Mouse (Mus musculus) heart, embryonic 13.5 days (tissue): Measurements from ENCODE around the gene Spred3. TPM values are rescaled to one million over a fixed set of nuclear protein-coding genes. Genes with fewer than 3 reads are reported as not detected.
"Not testable (repeated sequence)": the region's sequence is repeated elsewhere in the genome, so short reads cannot be mapped to it uniquely, and the experiment has no call there.

Source experiments
- ATAC-seq: fragments of 200-750 bp; cut with Nextera tagmentation; 2 replicates; pipeline ENCODE4 v1.8.0; 2017; ENCODE audit warnings: moderate TSS enrichment; ENCODE audit not compliant: insufficient number of reproducible peaks, low FRiP score, low TSS enrichment; ENCODE audit errors: extremely low read depth
- H3K27ac ChIP-seq: fragments of 300-500 bp; sonication (generic); replicated peaks from 2 replicates; pipeline ENCODE4 v1.5.1; 2015; ENCODE audit warnings: moderate library complexity, mild to moderate bottlenecking, inconsistent platforms
- H3K27me3 ChIP-seq: fragments of 300-500 bp; sonication (generic); replicated peaks from 2 replicates; pipeline ENCODE4 v1.6.1; 2015; ENCODE audit warnings: mild to moderate bottlenecking, inconsistent platforms
- H3K36me3 ChIP-seq: fragments of 300-500 bp; sonication (generic); 2 replicates; pipeline ENCODE4 v1.6.1; 2015; ENCODE audit warnings: mild to moderate bottlenecking, inconsistent platforms
- H3K4me1 ChIP-seq: fragments of 300-500 bp; sonication (generic); 2 replicates; pipeline ENCODE4 v1.6.1; 2015; ENCODE audit warnings: inconsistent platforms
- H3K4me2 ChIP-seq: fragments of 300-500 bp; sonication (generic); 2 replicates; pipeline ENCODE4 v1.6.1; 2015; ENCODE audit warnings: inconsistent platforms, mild to moderate bottlenecking, moderate library complexity
- H3K4me3 ChIP-seq: fragments of 300-500 bp; sonication (generic); 2 replicates; pipeline ENCODE4 v1.5.1; 2015; ENCODE audit warnings: moderate library complexity, mild to moderate bottlenecking, inconsistent platforms
- H3K9ac ChIP-seq: fragments of 300-500 bp; sonication (generic); 2 replicates; pipeline ENCODE4 v1.6.1; 2015; ENCODE audit warnings: inconsistent platforms, mild to moderate bottlenecking, moderate library complexity
- H3K9me3 ChIP-seq: fragments of 300-500 bp; sonication (generic); 2 replicates; pipeline ENCODE4 v1.6.1; 2016; ENCODE audit warnings: inconsistent platforms
- WGBS: fragments of 180-500 bp; shearing (Covaris S2); methylation state at CpG from one replicate; pipeline ENCODE4 v1.1.7; 2015; ENCODE audit warnings: mixed read lengths; 5-methylcytosine and 5-hydroxymethylcytosine counted together
- polyA plus RNA-seq: library from polyadenylated mRNA; unstranded; fragments of >200 nt; fragmentation: Nextera tagmentation; extraction: Ambion mirVana; gene quantifications from 2 replicates; pipeline ENCODE4 v1.2.1, GENCODE M21; 2015

Spred3 gene
- polyA plus RNA-seq, 1 experiment from 2014 or later, result 1.5 TPM

DNA sequence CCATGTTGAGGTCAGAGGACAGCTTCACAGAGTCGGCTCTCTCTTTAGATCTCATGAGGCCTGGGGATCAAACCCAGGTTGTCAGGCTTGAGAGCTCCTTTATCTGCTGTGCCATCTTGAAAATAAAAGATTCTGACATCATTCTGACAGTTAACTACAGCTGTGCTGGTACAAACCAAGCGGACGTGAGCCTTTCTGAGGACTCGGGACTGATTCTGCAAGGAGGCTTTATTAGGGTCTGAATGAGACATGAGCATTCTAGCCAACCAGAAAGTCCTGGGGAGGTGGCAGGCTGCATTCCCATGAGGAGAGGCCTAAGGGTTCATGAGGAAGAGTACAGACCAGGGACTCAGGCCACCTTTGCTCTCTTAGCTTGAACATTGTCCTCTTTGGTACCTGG lies 11.1 kb upstream of the Spred3 start:
- not testable (repeated sequence) for H3K9ac ChIP-seq, H3K4me2 ChIP-seq, H3K4me3 ChIP-seq, H3K27ac ChIP-seq, ATAC-seq, H3K27me3 ChIP-seq, H3K9me3 ChIP-seq
- 91% methylated on average over 4 of the region's 4 CpGs for WGBS
- Histone ChIP-seq H3K36me3 (peaks cover 20% of the 10 kb centered on the region), H3K4me1 (peaks cover 20% of the 10 kb centered on the region)

GRCm38 (mm10) chr7:29180854-29181236 lies 10.6 kb upstream of the Spred3 start:
- H3K36me3 ChIP-seq, result peaks cover 25% of the 10 kb centered on the region
- no peak overlapping the region for H3K27ac ChIP-seq
- no peak for ATAC-seq
- WGBS, result 40% methylated on average over 5 of the region's 5 CpGs
- H3K4me2 ChIP-seq, result peak overlapping the region; percentile 93
- no peaks in the 10 kb centered on the region for H3K27me3 ChIP-seq
- peaks cover 20% of the 10 kb centered on the region for H3K4me1 ChIP-seq
- H3K9me3 ChIP-seq, result no peaks in the 10 kb centered on the region
- H3K9ac ChIP-seq, result no peak overlapping the region; the same call in 1 of the 2 replicates
- H3K4me3 ChIP-seq, result peak overlapping the region; percentile 80

- no peaks in the 10 kb centered on the region for H3K9me3 ChIP-seq
- peak; percentile 91 for ATAC-seq
- peak within 1 kb of the TSS; percentile 67 for H3K27ac ChIP-seq
- WGBS, result under 1% methylated on average over 62 of the region's 62 CpGs
- H3K36me3 ChIP-seq, result peaks cover 31% of the 10 kb centered on the region
- H3K27me3 ChIP-seq, result no peaks in the 10 kb centered on the region
- peak within 1 kb of the TSS; percentile 93 for H3K4me2 ChIP-seq
- H3K4me3 ChIP-seq, result peak within 1 kb of the TSS; percentile 80
- H3K4me1 ChIP-seq, result peaks cover 20% of the 10 kb centered on the region
- peak within 1 kb of the TSS; percentile 93 for H3K9ac ChIP-seq
These were observed 10.1 kb upstream of the Spred3 start, which contains the start of gene Psmd8 for GRCm38 (mm10) chr7:29180077-29180853. Psmd8 (minus strand) TSS chr7:29180701.

DNA sequence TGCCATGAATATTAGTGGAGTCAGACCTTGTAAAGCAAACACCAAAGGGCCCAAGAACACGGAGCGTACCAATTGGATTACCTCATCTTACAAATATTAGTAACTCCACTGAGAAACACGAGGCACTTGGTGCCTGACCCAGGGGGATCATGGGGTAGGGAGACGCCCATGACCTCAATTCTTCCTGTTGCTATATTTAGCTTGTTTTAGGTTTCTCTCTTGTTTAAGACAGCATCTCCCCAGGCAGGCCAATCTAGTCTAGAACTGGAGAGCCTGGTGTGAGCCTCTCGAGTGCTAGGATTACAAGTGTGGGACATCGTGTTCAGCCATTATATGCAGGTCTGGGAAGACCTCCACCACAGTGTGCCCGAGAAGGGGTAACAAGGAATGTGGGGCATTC lies 9.1 kb upstream of the Spred3 start:
- Histone ChIP-seq H3K27me3 (peaks cover 8% of the 10 kb centered on the region; the same call in 1 of the 2 replicates), H3K9me3 (no peaks in the 10 kb centered on the region), H3K4me1 (peaks cover 20% of the 10 kb centered on the region), H3K27ac (0 out of 2 replicates have a peak overlapping the region, but pooled peaks have one; percentile 10), H3K4me2 (peak overlapping the region; percentile 93), H3K9ac (peak overlapping the region; percentile 93), H3K4me3 (peak overlapping the region; percentile 80), H3K36me3 (peaks cover 40% of the 10 kb centered on the region)
- WGBS, result 25% methylated on average over 7 of the region's 7 CpGs
- no peak for ATAC-seq

GRCm38 (mm10) chr7:29178106-29178505 lies 7.9 kb upstream of the Spred3 start:
- ATAC-seq, result no peak
- Histone ChIP-seq H3K9ac (no peak overlapping the region), H3K9me3 (no peaks in the 10 kb centered on the region), H3K27me3 (peaks cover 20% of the 10 kb centered on the region), H3K4me3 (0 out of 2 replicates have a peak overlapping the region, but pooled peaks have one; percentile 80), H3K4me1 (peaks cover 20% of the 10 kb centered on the region), H3K36me3 (peaks cover 52% of the 10 kb centered on the region), H3K27ac (no peak overlapping the region), H3K4me2 (no peak overlapping the region; the same call in 1 of the 2 replicates)
- 93% methylated on average over 4 of the region's 4 CpGs for WGBS

- Histone ChIP-seq H3K4me1 (peaks cover 45% of the 10 kb centered on the region), H3K9me3 (no peaks in the 10 kb centered on the region), H3K27me3 (peaks cover 69% of the 10 kb centered on the region), H3K36me3 (peaks cover 48% of the 10 kb centered on the region), H3K27ac (no peak overlapping the region), H3K4me3 (peak overlapping the region; percentile 62; the same call in 1 of the 2 replicates), H3K9ac (no peak overlapping the region), H3K4me2 (peak overlapping the region; percentile 74; the same call in 1 of the 2 replicates)
- 28% methylated on average over 32 of the region's 32 CpGs for WGBS
- ATAC-seq, result no peak
These were observed 2.3 kb upstream of the Spred3 start for GRCm38 (mm10) chr7:29172390-29173016.

GRCm38 (mm10) chr7:29171562-29172097 lies 1.4 kb upstream of the Spred3 start:
- no peak for ATAC-seq
- H3K27ac ChIP-seq, result no peak overlapping the region
- H3K4me1 ChIP-seq, result peaks cover 45% of the 10 kb centered on the region
- WGBS, result 4% methylated on average over 34 of the region's 34 CpGs
- peak overlapping the region; percentile 78 for H3K9ac ChIP-seq
- H3K4me2 ChIP-seq, result peak overlapping the region; percentile 74
- H3K9me3 ChIP-seq, result no peaks in the 10 kb centered on the region
- H3K27me3 ChIP-seq, result peaks cover 76% of the 10 kb centered on the region
- H3K36me3 ChIP-seq, result peaks cover 41% of the 10 kb centered on the region
- peak overlapping the region; percentile 62 for H3K4me3 ChIP-seq

DNA sequence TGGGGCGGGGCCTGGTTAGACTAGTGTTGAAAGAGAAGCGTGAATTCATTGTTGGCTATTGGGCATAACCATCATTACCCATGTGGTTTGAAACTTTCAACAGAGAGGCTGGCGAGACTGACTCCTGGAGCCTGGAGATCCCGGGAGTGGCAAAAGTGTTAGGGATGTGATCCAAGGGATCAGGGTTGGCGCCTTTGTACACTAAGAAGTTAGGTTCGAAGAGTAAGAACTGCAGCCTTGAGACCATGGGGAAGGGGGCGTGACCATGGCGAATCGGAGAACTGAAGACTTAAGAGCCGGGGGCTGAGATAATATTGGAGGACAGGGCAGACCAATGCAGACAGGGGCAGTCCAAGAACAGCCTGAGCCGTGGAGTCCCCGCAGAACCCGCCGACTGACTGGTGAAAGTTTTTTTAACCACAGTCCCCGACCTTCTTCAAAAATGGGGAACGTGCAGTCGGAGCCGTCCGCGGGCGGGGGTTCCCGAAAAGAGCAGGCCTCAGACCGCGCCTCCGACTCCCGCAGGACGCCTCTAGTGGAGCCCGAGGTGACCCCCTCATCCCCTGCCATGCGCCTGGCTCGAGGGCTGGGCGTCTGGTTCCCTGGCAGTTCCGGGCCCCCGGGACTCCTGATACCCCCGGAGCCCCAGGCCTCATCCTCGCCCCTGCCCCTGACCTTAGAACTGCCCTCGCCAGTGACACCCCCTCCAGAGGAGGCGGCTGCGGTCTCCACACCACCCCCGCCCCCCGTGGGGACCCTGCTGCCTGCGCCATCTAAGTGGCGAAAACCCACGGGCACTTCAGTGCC lies 747 bp upstream of the Spred3 start:
- H3K36me3 ChIP-seq, result peaks cover 35% of the 10 kb centered on the region
- H3K9me3 ChIP-seq, result no peaks in the 10 kb centered on the region
- peaks cover 45% of the 10 kb centered on the region for H3K4me1 ChIP-seq
- H3K27ac ChIP-seq, result no peak overlapping the region
- H3K4me2 ChIP-seq, result peak overlapping the region; percentile 74
- no peak for ATAC-seq
- H3K27me3 ChIP-seq, result peaks cover 82% of the 10 kb centered on the region
- peak overlapping the region; percentile 62 for H3K4me3 ChIP-seq
- peak overlapping the region; percentile 78 for H3K9ac ChIP-seq
- 1% methylated on average over 43 of the region's 43 CpGs for WGBS

DNA sequence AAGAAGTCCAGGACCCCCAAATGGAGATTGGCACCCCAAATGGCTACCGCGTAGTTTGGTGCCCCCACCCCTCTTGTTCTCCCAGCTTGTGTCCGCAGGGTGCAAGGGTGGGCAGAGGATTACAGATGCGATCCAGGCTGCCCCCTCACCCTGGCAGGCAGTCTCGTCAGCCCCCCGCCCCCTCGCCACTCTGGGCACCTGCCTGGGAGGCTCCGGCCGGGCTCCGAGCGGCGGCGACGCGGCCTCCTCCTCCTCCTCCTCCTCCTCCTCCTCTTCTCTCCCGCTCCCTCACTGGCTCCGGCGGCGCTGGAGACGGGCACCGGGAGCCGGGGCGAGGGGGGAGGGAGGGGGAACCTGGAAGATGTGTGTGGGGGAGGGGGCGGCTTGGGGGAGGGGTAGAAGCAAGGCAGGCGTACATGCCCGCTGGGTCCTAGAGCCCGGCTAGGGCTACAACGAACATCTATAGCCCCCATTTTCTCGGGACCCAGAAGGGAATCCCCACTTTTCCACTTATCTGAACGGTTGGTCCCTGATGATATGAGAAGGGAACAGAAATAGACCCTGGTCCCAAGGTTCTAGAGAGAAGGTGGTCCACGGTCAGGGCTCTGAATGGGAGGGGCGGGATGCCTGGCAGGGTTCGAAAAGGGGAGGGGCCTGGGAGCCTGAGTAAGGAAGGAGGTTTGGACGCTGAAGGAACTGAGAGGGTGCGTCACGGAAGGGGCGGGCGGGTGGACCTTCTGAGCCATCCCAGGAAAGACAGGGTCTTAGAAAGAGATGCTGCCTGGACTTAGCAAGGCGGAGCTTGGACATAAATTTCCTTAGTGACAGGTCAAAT lies 763 bp downstream of the Spred3 start:
- peak overlapping the region; percentile 78 for H3K9ac ChIP-seq
- peak overlapping the region; percentile 72 for H3K27ac ChIP-seq
- no peaks in the 10 kb centered on the region for H3K9me3 ChIP-seq
- peaks cover 45% of the 10 kb centered on the region for H3K4me1 ChIP-seq
- WGBS, result 1% methylated on average over 31 of the region's 39 CpGs
- H3K4me3 ChIP-seq, result peak overlapping the region; percentile 62
- ATAC-seq, result peak; percentile 40; the same call in 1 of the 2 replicates
- H3K36me3 ChIP-seq, result peaks cover 20% of the 10 kb centered on the region
- peak overlapping the region; percentile 74 for H3K4me2 ChIP-seq
- peaks cover 75% of the 10 kb centered on the region for H3K27me3 ChIP-seq

DNA sequence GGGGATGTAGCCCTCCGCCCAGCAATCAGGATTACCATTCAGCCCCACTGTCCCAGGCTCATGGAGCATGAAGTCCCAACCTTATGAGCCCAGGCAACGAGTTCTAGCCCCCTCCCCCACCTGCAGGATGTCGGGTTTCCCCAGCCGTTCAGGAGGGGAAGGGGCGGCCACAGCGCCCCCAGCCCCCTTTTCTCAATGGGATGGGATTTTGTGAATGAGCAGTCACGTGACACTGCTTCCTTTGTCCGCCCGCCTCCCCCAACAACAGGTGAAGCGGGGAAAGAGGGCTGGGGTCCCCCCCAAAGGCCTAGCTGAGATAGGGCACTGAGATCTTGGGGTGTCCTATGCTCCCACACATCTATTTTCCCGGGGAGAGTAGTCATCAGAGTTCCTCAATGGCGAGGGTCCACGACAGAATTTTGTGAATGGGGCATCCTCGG lies 1.4 kb downstream of the Spred3 start:
- WGBS, result under 1% methylated on average over 14 of the region's 14 CpGs
- Histone ChIP-seq H3K27ac (0 out of 2 replicates have a peak overlapping the region, but pooled peaks have one; percentile 72), H3K9me3 (no peaks in the 10 kb centered on the region), H3K27me3 (peaks cover 68% of the 10 kb centered on the region), H3K9ac (peak overlapping the region; percentile 78), H3K36me3 (peaks cover 13% of the 10 kb centered on the region), H3K4me3 (peak overlapping the region; percentile 62), H3K4me1 (peaks cover 45% of the 10 kb centered on the region), H3K4me2 (peak overlapping the region; percentile 74)
- no peak for ATAC-seq
